Mouse (Mus musculus) G1E (cell line): Measurements from ENCODE around the gene Gdf1.

ENCODE experiments used
- CTCF ChIP-seq: IDR thresholded peaks from 2 replicates; pipeline ENCODE4 v1.5.1; 2012; ENCODE audit warnings: low read depth, low read length, inconsistent platforms, mixed read lengths
- GATA1 ChIP-seq: IDR thresholded peaks from 2 replicates; pipeline ENCODE4 v1.6.1; 2012; ENCODE audit warnings: borderline replicate concordance, low read length, inconsistent platforms, mixed read lengths
- GATA2 ChIP-seq: IDR thresholded peaks from 2 replicates; pipeline ENCODE4 v1.6.1; 2012; ENCODE audit warnings: low read depth, low read length, inconsistent platforms, borderline replicate concordance
- POLR2AphosphoS5 ChIP-seq: IDR thresholded peaks from 2 replicates; pipeline ENCODE4 v1.6.1; 2012; ENCODE audit warnings: low read depth, low read length, inconsistent platforms; ENCODE audit not compliant: insufficient replicate concordance
- TAL1 ChIP-seq: conservative IDR thresholded peaks from 2 replicates; pipeline ENCODE4 v1.6.1; 2012; ENCODE audit warnings: low read depth, low read length, inconsistent platforms, mixed read lengths

DNA sequence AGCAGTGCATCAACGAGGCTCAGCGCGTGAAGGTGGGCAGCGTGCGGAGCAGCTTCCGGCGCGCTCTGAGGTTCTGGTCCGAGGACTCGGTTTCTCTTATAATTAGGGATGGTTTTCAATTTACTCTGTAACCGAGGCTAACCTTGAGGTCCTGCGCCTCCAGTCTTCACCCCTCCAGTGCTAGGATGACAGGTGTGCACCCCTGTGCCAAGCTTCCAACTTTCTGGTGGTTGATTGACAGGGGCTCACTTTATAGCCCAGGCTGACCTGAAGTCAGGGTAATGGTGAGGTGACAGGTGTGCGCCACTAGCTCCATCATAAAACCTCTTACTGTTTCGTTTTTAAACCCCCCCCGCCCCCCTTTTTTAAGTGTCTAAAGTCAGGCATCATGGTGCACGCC, 26.7 kb upstream of the Gdf1 start:
- no peak for TF ChIP-seq GATA1
- TF ChIP-seq CTCF: no peak
- TF ChIP-seq TAL1: no peak
- no peak for TF ChIP-seq POLR2AphosphoS5
- no peak for TF ChIP-seq GATA2
